Mouse (Mus musculus) liver, postnatal 0 days (tissue): Measurements from ENCODE around the gene Ambra1. TPM values are rescaled to one million over a fixed set of nuclear protein-coding genes. Genes with fewer than 3 reads are reported as not detected.

ENCODE experiments used
- ATAC-seq: fragments of 200-750 bp; cut with Nextera tagmentation; 2 replicates; pipeline ENCODE4 v1.8.0; 2017; ENCODE audit warnings: mild to moderate bottlenecking, moderate library complexity
- DNase-seq: peaks from one replicate; pipeline ENCODE4 v3.0.0-alpha.2; 2016
- H3K27ac ChIP-seq: fragments of 300-500 bp; sonication (generic); 2 replicates; pipeline ENCODE4 v1.5.1; 2014; ENCODE audit warnings: antibody characterized with exemption, moderate library complexity, mild to moderate bottlenecking, low read depth
- H3K27me3 ChIP-seq: fragments of 300-500 bp; sonication (generic); 2 replicates; pipeline ENCODE4 v1.6.1; 2014; ENCODE audit warnings: low read length, control low read depth, mixed read lengths; ENCODE audit not compliant: insufficient read depth
- H3K36me3 ChIP-seq: fragments of 300-500 bp; sonication (generic); replicated peaks from 2 replicates; pipeline ENCODE4 v1.6.1; 2014; ENCODE audit warnings: mild to moderate bottlenecking, control low read depth, low read length, moderate library complexity, mixed read lengths; ENCODE audit not compliant: insufficient read depth
- H3K4me1 ChIP-seq: fragments of 300-500 bp; sonication (generic); 2 replicates; pipeline ENCODE4 v1.6.1; 2014; ENCODE audit warnings: antibody characterized with exemption, mild to moderate bottlenecking, control low read depth; ENCODE audit not compliant: insufficient read depth
- H3K4me2 ChIP-seq: fragments of 300-500 bp; sonication (generic); 2 replicates; pipeline ENCODE4 v1.6.1; 2014; ENCODE audit warnings: low read depth, mild to moderate bottlenecking, low read length, moderate library complexity, mixed read lengths
- H3K4me3 ChIP-seq: fragments of 300-500 bp; sonication (generic); 2 replicates; pipeline ENCODE4 v1.5.1; 2014; ENCODE audit warnings: low read depth, low read length
- H3K9ac ChIP-seq: fragments of 300-500 bp; sonication (generic); replicated peaks from 2 replicates; pipeline ENCODE4 v1.6.1; 2014; ENCODE audit warnings: mild to moderate bottlenecking, moderate library complexity
- H3K9me3 ChIP-seq: fragments of 300-500 bp; sonication (generic); 2 replicates; pipeline ENCODE4 v1.6.1; 2016; ENCODE audit warnings: mild to moderate bottlenecking, control low read depth, low read length, mixed read lengths
- CTCF ChIP-seq: sonication (generic); IDR thresholded peaks from 2 replicates; pipeline ENCODE4 v1.5.1; 2016; ENCODE audit warnings: antibody characterized with exemption, low read depth
- EP300 ChIP-seq: IDR thresholded peaks from 2 replicates; pipeline ENCODE4 v1.6.1; 2016; ENCODE audit warnings: antibody characterized with exemption, low read depth, mild to moderate bottlenecking
- WGBS: fragments of 180-500 bp; shearing (Covaris S2); extraction: QIAGEN DNeasy Blood & Tissue Kit; methylation state at CpG from one replicate; pipeline ENCODE4 v1.1.7; 2014; ENCODE audit not compliant: insufficient replicate concordance; 5-methylcytosine and 5-hydroxymethylcytosine counted together
- polyA plus RNA-seq: library from polyadenylated mRNA; unstranded; fragments of >200 nt; fragmentation: Nextera tagmentation; extraction: Ambion mirVana; gene quantifications from 2 replicates; pipeline ENCODE4 v1.2.1, GENCODE M21; 2015

Ambra1 gene
- polyA plus RNA-seq, 1 experiment from 2014 or later, result 3.5 TPM

- WGBS, result 80% methylated on average over 9 of the region's 9 CpGs
- peaks cover 22% of the 10 kb centered on the region for H3K4me1 ChIP-seq
Measured at GRCm38 (mm10) chr2:91934826-91935525, 205.0 kb downstream of the Ambra1 start.

GRCm38 (mm10) chr2:91936154-91936553, 206.2 kb downstream of the Ambra1 start:
- WGBS, result 92% methylated on average over 7 of the region's 7 CpGs
- Histone ChIP-seq H3K9ac (no peak overlapping the region), H3K4me2 (no peak overlapping the region), H3K4me3 (no peak overlapping the region), H3K27me3 (peaks cover 7% of the 10 kb centered on the region), H3K4me1 (peaks cover 14% of the 10 kb centered on the region), H3K9me3 (no peaks in the 10 kb centered on the region), H3K27ac (no peak overlapping the region), H3K36me3 (peaks cover 74% of the 10 kb centered on the region)
- ATAC-seq (no peak), DNase-seq (no peak)
- TF ChIP-seq EP300 (no peak), CTCF (no peak)

More at GRCm38 (mm10) chr2:91934826-91935525, 205.0 kb downstream of the Ambra1 start:
- no peaks in the 10 kb centered on the region for H3K9me3 ChIP-seq
- peaks cover 14% of the 10 kb centered on the region for H3K27me3 ChIP-seq
- H3K36me3 ChIP-seq, result peaks cover 65% of the 10 kb centered on the region
- H3K4me3 ChIP-seq, result no peak overlapping the region
- no peak overlapping the region for H3K27ac ChIP-seq
- TF ChIP-seq CTCF (no peak), EP300 (no peak)
- H3K9ac ChIP-seq, result no peak overlapping the region
- ATAC-seq, result no peak
- no peak overlapping the region for H3K4me2 ChIP-seq
- no peak for DNase-seq

- H3K36me3 ChIP-seq, result peaks cover 78% of the 10 kb centered on the region
- 92% methylated on average over 15 of the region's 15 CpGs for WGBS
- ATAC-seq (no peak), DNase-seq (no peak)
- no peak overlapping the region for H3K4me3 ChIP-seq
- no peak overlapping the region for H3K4me2 ChIP-seq
- H3K9me3 ChIP-seq, result no peaks in the 10 kb centered on the region
- H3K27me3 ChIP-seq, result no peaks in the 10 kb centered on the region
- no peak for TF ChIP-seq CTCF
- TF ChIP-seq EP300, result no peak
- H3K9ac ChIP-seq, result no peak overlapping the region
- no peak overlapping the region for H3K27ac ChIP-seq
- peaks cover under 1% of the 10 kb centered on the region; the same call in 1 of the 2 replicates for H3K4me1 ChIP-seq
Measured at GRCm38 (mm10) chr2:91939303-91939935, 209.5 kb downstream of the Ambra1 start.

- ATAC-seq (no peak), DNase-seq (peak; percentile 51)
- Histone ChIP-seq H3K4me2 (no peak overlapping the region), H3K27me3 (no peaks in the 10 kb centered on the region), H3K9me3 (no peaks in the 10 kb centered on the region), H3K36me3 (peaks cover 68% of the 10 kb centered on the region), H3K4me1 (peaks cover 14% of the 10 kb centered on the region), H3K9ac (no peak overlapping the region), H3K27ac (no peak overlapping the region), H3K4me3 (no peak overlapping the region)
- TF ChIP-seq EP300 (no peak), CTCF (peak; percentile 65)
- 87% methylated on average over 6 of the region's 6 CpGs for WGBS
Measured at GRCm38 (mm10) chr2:91942356-91942755, 212.4 kb downstream of the Ambra1 start.

- H3K27ac ChIP-seq, result no peak overlapping the region
- H3K4me2 ChIP-seq, result no peak overlapping the region
- peaks cover 48% of the 10 kb centered on the region for H3K36me3 ChIP-seq
- H3K4me3 ChIP-seq, result no peak overlapping the region
- peak; percentile 86 for DNase-seq
- no peak for TF ChIP-seq EP300
- TF ChIP-seq CTCF, result peak; percentile 97
- no peaks in the 10 kb centered on the region for H3K9me3 ChIP-seq
- ATAC-seq, result peak; percentile 57
- WGBS, result 39% methylated on average over 13 of the region's 13 CpGs
- H3K9ac ChIP-seq, result no peak overlapping the region
- peaks cover 34% of the 10 kb centered on the region for H3K4me1 ChIP-seq
- H3K27me3 ChIP-seq, result no peaks in the 10 kb centered on the region
Measured at GRCm38 (mm10) chr2:91944170-91944950, 214.4 kb downstream of the Ambra1 start.

GRCm38 (mm10) chr2:91945483-91945882, 215.5 kb downstream of the Ambra1 start, which contains the start of gene Gm9821:
TSS of gene Gm9821 (plus strand) at chr2:91945703.
- Histone ChIP-seq H3K4me2 (no peak within 1 kb of the TSS; the same call in 1 of the 2 replicates), H3K27ac (no peak within 1 kb of the TSS), H3K27me3 (no peaks in the 10 kb centered on the region), H3K9me3 (no peaks in the 10 kb centered on the region), H3K4me3 (no peak within 1 kb of the TSS), H3K4me1 (peaks cover 46% of the 10 kb centered on the region), H3K36me3 (peaks cover 37% of the 10 kb centered on the region), H3K9ac (no peak within 1 kb of the TSS)
- 95% methylated on average over 18 of the region's 18 CpGs for WGBS
- TF ChIP-seq CTCF, result no peak
- no peak for TF ChIP-seq EP300
- DNase-seq (no peak), ATAC-seq (no peak)
